Mouse (Mus musculus) embryonic facial prominence, embryonic 15.5 days (tissue): ENCODE data around the gene Map3k12. TPM values are rescaled to one million over a fixed set of nuclear protein-coding genes. Genes with fewer than 3 reads are reported as not detected.

ENCODE experiments used
- ATAC-seq: fragments of 200-750 bp; cut with Nextera tagmentation; 2 replicates; pipeline ENCODE4 v1.8.0; 2017; ENCODE audit warnings: low read depth, moderate TSS enrichment; ENCODE audit not compliant: insufficient number of reproducible peaks, low FRiP score, low TSS enrichment
- H3K27ac ChIP-seq: fragments of 300-500 bp; sonication (generic); replicated peaks from 2 replicates; pipeline ENCODE4 v1.5.1; 2015; ENCODE audit warnings: mild to moderate bottlenecking, inconsistent platforms
- H3K27me3 ChIP-seq: fragments of 300-500 bp; sonication (generic); 2 replicates; pipeline ENCODE4 v1.6.1; 2015; ENCODE audit warnings: inconsistent platforms
- H3K36me3 ChIP-seq: fragments of 300-500 bp; sonication (generic); 2 replicates; pipeline ENCODE4 v1.6.1; 2015; ENCODE audit warnings: mild to moderate bottlenecking, inconsistent platforms
- H3K4me1 ChIP-seq: fragments of 300-500 bp; sonication (generic); 2 replicates; pipeline ENCODE4 v1.6.1; 2015; ENCODE audit warnings: inconsistent platforms
- H3K4me2 ChIP-seq: fragments of 300-500 bp; sonication (generic); replicated peaks from 2 replicates; pipeline ENCODE4 v1.6.1; 2015; ENCODE audit warnings: mild to moderate bottlenecking, inconsistent platforms
- H3K4me3 ChIP-seq: fragments of 300-500 bp; sonication (generic); replicated peaks from 2 replicates; pipeline ENCODE4 v1.5.1; 2015; ENCODE audit warnings: mild to moderate bottlenecking, inconsistent platforms
- H3K9ac ChIP-seq: fragments of 300-500 bp; sonication (generic); 2 replicates; pipeline ENCODE4 v1.6.1; 2015; ENCODE audit warnings: inconsistent platforms
- H3K9me3 ChIP-seq: fragments of 300-500 bp; sonication (generic); replicated peaks from 2 replicates; pipeline ENCODE4 v1.6.1; 2016; ENCODE audit warnings: inconsistent platforms
- WGBS: fragments of 180-500 bp; shearing (Covaris S2); methylation state at CpG from one replicate; pipeline ENCODE4 v1.1.7; 2015; 5-methylcytosine and 5-hydroxymethylcytosine counted together
- polyA plus RNA-seq: library from polyadenylated mRNA; unstranded; fragments of >200 nt; fragmentation: Nextera tagmentation; extraction: Ambion mirVana; gene quantifications from 2 replicates; pipeline ENCODE4 v1.2.1, GENCODE M21; 2015

Gene Map3k12
- polyA plus RNA-seq, 1 experiment from 2014 or later = 21.3 TPM

GRCm38 (mm10) chr15:102502254-102502840, 14.5 kb downstream of the Map3k12 start:
- H3K9ac ChIP-seq = no peak overlapping the region
- H3K36me3 ChIP-seq = peaks cover 78% of the 10 kb centered on the region
- peaks cover 3% of the 10 kb centered on the region; the same call in 1 of the 2 replicates for H3K4me1 ChIP-seq
- ATAC-seq = no peak
- WGBS = 75% methylated on average over 9 of the region's 9 CpGs
- no peak overlapping the region for H3K4me3 ChIP-seq
- no peak overlapping the region for H3K4me2 ChIP-seq
- H3K27ac ChIP-seq = no peak overlapping the region
- H3K9me3 ChIP-seq = no peaks in the 10 kb centered on the region
- no peaks in the 10 kb centered on the region for H3K27me3 ChIP-seq

- no peak for ATAC-seq
Measured at GRCm38 (mm10) chr15:102501084-102501814, 15.6 kb downstream of the Map3k12 start.

GRCm38 (mm10) chr15:102500479-102500878, 16.4 kb downstream of the Map3k12 start:
- ATAC-seq = no peak
- H3K4me2 ChIP-seq = no peak overlapping the region
- H3K9me3 ChIP-seq = no peaks in the 10 kb centered on the region
- H3K27me3 ChIP-seq = no peaks in the 10 kb centered on the region
- 87% methylated on average over 5 of the region's 5 CpGs for WGBS
- no peaks in the 10 kb centered on the region for H3K4me1 ChIP-seq
- no peak overlapping the region for H3K27ac ChIP-seq
- H3K9ac ChIP-seq = no peak overlapping the region
- no peak overlapping the region for H3K4me3 ChIP-seq
- H3K36me3 ChIP-seq = peaks cover 90% of the 10 kb centered on the region

More at GRCm38 (mm10) chr15:102501084-102501814, 15.6 kb downstream of the Map3k12 start:
- Histone ChIP-seq H3K4me2 (no peak overlapping the region), H3K9ac (no peak overlapping the region), H3K4me3 (no peak overlapping the region), H3K4me1 (peaks cover 3% of the 10 kb centered on the region; the same call in 1 of the 2 replicates), H3K27me3 (no peaks in the 10 kb centered on the region), H3K36me3 (peaks cover 85% of the 10 kb centered on the region), H3K27ac (no peak overlapping the region; the same call in 1 of the 2 replicates), H3K9me3 (no peaks in the 10 kb centered on the region)
- 84% methylated on average over 19 of the region's 19 CpGs for WGBS

GRCm38 (mm10) chr15:102499851-102500250, 17.0 kb downstream of the Map3k12 start:
- H3K4me1 ChIP-seq = no peaks in the 10 kb centered on the region
- no peak overlapping the region for H3K9ac ChIP-seq
- H3K27me3 ChIP-seq = no peaks in the 10 kb centered on the region
- H3K9me3 ChIP-seq = no peaks in the 10 kb centered on the region
- ATAC-seq = no peak
- H3K36me3 ChIP-seq = peaks cover 90% of the 10 kb centered on the region
- H3K4me3 ChIP-seq = no peak overlapping the region
- no peak overlapping the region for H3K27ac ChIP-seq
- WGBS = 82% methylated on average over 6 of the region's 6 CpGs
- H3K4me2 ChIP-seq = no peak overlapping the region

- ATAC-seq = no peak
- 69% methylated on average over 3 of the region's 3 CpGs for WGBS
Measured at GRCm38 (mm10) chr15:102499370-102499769, 17.5 kb downstream of the Map3k12 start.

GRCm38 (mm10) chr15:102498322-102498721, 18.5 kb downstream of the Map3k12 start:
- H3K9ac ChIP-seq = no peak overlapping the region
- no peaks in the 10 kb centered on the region for H3K4me1 ChIP-seq
- no peak overlapping the region for H3K4me2 ChIP-seq
- no peaks in the 10 kb centered on the region for H3K27me3 ChIP-seq
- no peaks in the 10 kb centered on the region for H3K9me3 ChIP-seq
- ATAC-seq = no peak
- H3K36me3 ChIP-seq = peaks cover 86% of the 10 kb centered on the region
- no peak overlapping the region for H3K27ac ChIP-seq
- H3K4me3 ChIP-seq = no peak overlapping the region
- WGBS = 83% methylated on average over 3 of the region's 3 CpGs

More at GRCm38 (mm10) chr15:102499370-102499769, 17.5 kb downstream of the Map3k12 start:
- Histone ChIP-seq H3K9me3 (no peaks in the 10 kb centered on the region), H3K4me3 (no peak overlapping the region), H3K4me1 (no peaks in the 10 kb centered on the region), H3K4me2 (no peak overlapping the region), H3K9ac (no peak overlapping the region), H3K27ac (no peak overlapping the region), H3K36me3 (peaks cover 88% of the 10 kb centered on the region), H3K27me3 (no peaks in the 10 kb centered on the region)

GRCm38 (mm10) chr15:102487664-102488063, 29.2 kb downstream of the Map3k12 start:
- no peak overlapping the region for H3K4me2 ChIP-seq
- no peaks in the 10 kb centered on the region for H3K4me1 ChIP-seq
- H3K4me3 ChIP-seq = no peak overlapping the region
- no peak overlapping the region for H3K9ac ChIP-seq
- ATAC-seq = no peak
- no peak overlapping the region for H3K27ac ChIP-seq
- H3K36me3 ChIP-seq = peaks cover 75% of the 10 kb centered on the region
- no peaks in the 10 kb centered on the region for H3K9me3 ChIP-seq
- no peaks in the 10 kb centered on the region for H3K27me3 ChIP-seq
- WGBS = 65% methylated on average over 1 of the region's 1 CpGs

- peaks cover 81% of the 10 kb centered on the region for H3K36me3 ChIP-seq
- H3K4me2 ChIP-seq = no peak overlapping the region
- H3K27me3 ChIP-seq = no peaks in the 10 kb centered on the region
- H3K27ac ChIP-seq = no peak overlapping the region
- no peak overlapping the region for H3K4me3 ChIP-seq
- WGBS = 92% methylated on average over 12 of the region's 12 CpGs
- ATAC-seq = no peak
- no peaks in the 10 kb centered on the region for H3K4me1 ChIP-seq
- no peaks in the 10 kb centered on the region for H3K9me3 ChIP-seq
- no peak overlapping the region for H3K9ac ChIP-seq
Measured at GRCm38 (mm10) chr15:102485853-102486252, 31.0 kb downstream of the Map3k12 start.

- no peak for ATAC-seq
- Histone ChIP-seq H3K9ac (no peak overlapping the region), H3K4me2 (no peak overlapping the region), H3K4me1 (no peaks in the 10 kb centered on the region), H3K27me3 (no peaks in the 10 kb centered on the region), H3K9me3 (no peaks in the 10 kb centered on the region), H3K36me3 (peaks cover 68% of the 10 kb centered on the region), H3K27ac (no peak overlapping the region), H3K4me3 (no peak overlapping the region)
- 82% methylated on average over 3 of the region's 3 CpGs for WGBS
Measured at GRCm38 (mm10) chr15:102483136-102483535, 33.7 kb downstream of the Map3k12 start.

- H3K4me2 ChIP-seq = no peak overlapping the region
- H3K4me3 ChIP-seq = no peak overlapping the region
- H3K4me1 ChIP-seq = peaks cover 15% of the 10 kb centered on the region
- no peak overlapping the region for H3K27ac ChIP-seq
- ATAC-seq = no peak
- peaks cover 55% of the 10 kb centered on the region for H3K36me3 ChIP-seq
- 88% methylated on average over 2 of the region's 2 CpGs for WGBS
- no peaks in the 10 kb centered on the region for H3K9me3 ChIP-seq
- H3K9ac ChIP-seq = no peak overlapping the region
- no peaks in the 10 kb centered on the region for H3K27me3 ChIP-seq
Measured at GRCm38 (mm10) chr15:102474520-102474919, 42.3 kb downstream of the Map3k12 start.

GRCm38 (mm10) chr15:102473246-102473645, 43.6 kb downstream of the Map3k12 start:
- H3K36me3 ChIP-seq = peaks cover 51% of the 10 kb centered on the region
- WGBS = 61% methylated on average over 2 of the region's 2 CpGs
- H3K4me1 ChIP-seq = peaks cover 15% of the 10 kb centered on the region
- H3K4me2 ChIP-seq = no peak overlapping the region
- no peaks in the 10 kb centered on the region for H3K9me3 ChIP-seq
- no peaks in the 10 kb centered on the region for H3K27me3 ChIP-seq
- no peak overlapping the region for H3K9ac ChIP-seq
- no peak for ATAC-seq
- no peak overlapping the region for H3K4me3 ChIP-seq
- H3K27ac ChIP-seq = no peak overlapping the region
